In genomic region chr17:6452689-6453088, GRCm38 (mm10) we compare ENCODE assay signal across 7 mouse cellular contexts. TPM values are rescaled to one million over a fixed set of nuclear protein-coding genes. Genes with fewer than 3 reads are reported as not detected.
A peak's percentile ranks its signal among the peaks of the same experiment; 100 is the strongest.
DNase-seq lines count a peak whose midpoint lies in the region; ATAC-seq and TF ChIP-seq lines count a peak whose summit lies in the region.
"Not testable (repeated sequence)": the region's sequence is repeated elsewhere in the genome, so short reads cannot be mapped to it uniquely, and the experiment has no call there.

No protein-coding gene starts in this region.

- intact Hi-C loops in left cerebral cortex, postnatal 14 days (cut with DNase I): not testable (repeated sequence)

- peak; percentile 66 to 67 for DNase-seq in cerebellum, postnatal 10 days
- DNase-seq in frontal cortex, postnatal 36 days (ENCODE audit: low spot score in 2 of 2): peak; percentile 72 to 87
- DNase-seq in layer of hippocampus, adult 11-12 months (ENCODE audit: low spot score): peak; percentile 72
- peak; percentile 75 to 78 for DNase-seq in layer of hippocampus, postnatal 10 days (ENCODE audit: low spot score in 2 of 2)
- DNase-seq in left cerebral cortex, postnatal 14 days (ENCODE audit: low spot score in 2 of 2): peak; percentile 74 to 80
- peak; percentile 18 for DNase-seq in midbrain, postnatal 0 days (ENCODE audit: low spot score)
- DNase-seq in right cerebral cortex, postnatal 36 days (ENCODE audit: low spot score in 2 of 2): peak; percentile 60 to 61

- not testable (repeated sequence) for H3K4me3 ChIP-seq in midbrain, postnatal 0 days (ENCODE audit: low read depth, low read length)

- not testable (repeated sequence) for H3K9me3 ChIP-seq in midbrain, postnatal 0 days (ENCODE audit: low read length)

- TF ChIP-seq CTCF in midbrain, postnatal 0 days (IDR thresholded peaks at IDR 0.05): not testable (repeated sequence)

- not testable (repeated sequence) for H3K27ac ChIP-seq in midbrain, postnatal 0 days (ENCODE audit: low read depth, low read length)

- H3K4me2 ChIP-seq in midbrain, postnatal 0 days (ENCODE audit: low read depth, low read length, poor library complexity, severe bottlenecking): not testable (repeated sequence)

- not testable (repeated sequence) for H3K4me1 ChIP-seq in midbrain, postnatal 0 days (ENCODE audit: insufficient read depth, low read length)

- H3K36me3 ChIP-seq in midbrain, postnatal 0 days (ENCODE audit: insufficient read depth, low read length): not testable (repeated sequence)

- not testable (repeated sequence) for H3K27me3 ChIP-seq in midbrain, postnatal 0 days (ENCODE audit: insufficient read depth, low read length)

- not testable (repeated sequence) for H3K9ac ChIP-seq in midbrain, postnatal 0 days (replicated peaks; ENCODE audit: low read length, poor library complexity, severe bottlenecking)

- not testable (repeated sequence) for ATAC-seq in midbrain, postnatal 0 days (ENCODE audit: low FRiP score)

- WGBS in midbrain, postnatal 0 days: 93% methylated on average over 8 of the region's 11 CpGs

RNA-seq across cellular contexts. Expression of gene Dynlt1b, which starts 22.8 kb away (rescaled TPM):
- 100 to 1,000 TPM; 220 to 248 TPM for total RNA-seq in layer of hippocampus, postnatal 10 days (2021)
- 100 to 1,000 TPM; 149 to 156 TPM for total RNA-seq in left cerebral cortex, postnatal 14 days (2021)
- 443 and 625 TPM in 2 replicates for total RNA-seq in midbrain, postnatal 0 days (2014; rRNA removed)
- polyA plus RNA-seq in midbrain, postnatal 0 days (2015; fragmentation: Nextera tagmentation; extraction: Ambion mirVana): 1,251 and 1,314 TPM in 2 replicates

Comparison
In these comparisons a context has a peak if more than half of its experiments do, and no peak if none do; other contexts are left out.
1. DNase-seq: peak in every context shown above with its lines; median percentile 80 in frontal cortex, postnatal 36 days; 77 in left cerebral cortex, postnatal 14 days; 76 in layer of hippocampus, postnatal 10 days; 72 in layer of hippocampus, adult 11-12 months; 66 in cerebellum, postnatal 10 days; 60 in right cerebral cortex, postnatal 36 days; 18 in midbrain, postnatal 0 days.